Mouse (Mus musculus) myocyte (in vitro differentiated cells): ENCODE results near the gene 2410015M20Rik.

Source experiments
- CEBPB ChIP-seq: IDR thresholded peaks from 2 replicates; pipeline ENCODE4 v1.6.1; 2011; ENCODE audit warnings: mild to moderate bottlenecking, moderate library complexity; ENCODE audit not compliant: poor library complexity, insufficient read depth, severe bottlenecking
- E2F4 ChIP-seq: IDR thresholded peaks from one replicate; pipeline ENCODE4 v1.6.1; 2011; ENCODE audit warnings: mild to moderate bottlenecking, control low read depth, moderate library complexity; ENCODE audit not compliant: insufficient read depth
- MYOG ChIP-seq, 3 experiments: IDR thresholded peaks; one replicate each; pipeline ENCODE4 v1.6.1; 2011; ENCODE audit warnings: control low read depth in 2 of 3, low read depth in 2 of 3, mild to moderate bottlenecking in 2 of 3; ENCODE audit not compliant: insufficient read length in 2 of 3, control insufficient read depth in 1 of 3, insufficient read depth in 1 of 3
- POLR2A ChIP-seq: IDR thresholded peaks from one replicate; pipeline ENCODE4 v1.6.1; 2011; ENCODE audit warnings: low read depth, mild to moderate bottlenecking, control low read depth, moderate library complexity; ENCODE audit not compliant: insufficient read length
- POLR2AphosphoS2 ChIP-seq: IDR thresholded peaks from one replicate; pipeline ENCODE4 v1.6.1; 2011; ENCODE audit warnings: low read depth, control low read depth; ENCODE audit not compliant: insufficient read length
- REST ChIP-seq: IDR thresholded peaks from one replicate; pipeline ENCODE4 v1.6.1; 2011; ENCODE audit warnings: mild to moderate bottlenecking, control low read depth, moderate library complexity; ENCODE audit not compliant: insufficient read depth, insufficient read length
- SRF ChIP-seq: IDR thresholded peaks from one replicate; pipeline ENCODE4 v1.6.1; 2011; ENCODE audit warnings: low read depth; ENCODE audit not compliant: control insufficient read depth, insufficient read length

DNA sequence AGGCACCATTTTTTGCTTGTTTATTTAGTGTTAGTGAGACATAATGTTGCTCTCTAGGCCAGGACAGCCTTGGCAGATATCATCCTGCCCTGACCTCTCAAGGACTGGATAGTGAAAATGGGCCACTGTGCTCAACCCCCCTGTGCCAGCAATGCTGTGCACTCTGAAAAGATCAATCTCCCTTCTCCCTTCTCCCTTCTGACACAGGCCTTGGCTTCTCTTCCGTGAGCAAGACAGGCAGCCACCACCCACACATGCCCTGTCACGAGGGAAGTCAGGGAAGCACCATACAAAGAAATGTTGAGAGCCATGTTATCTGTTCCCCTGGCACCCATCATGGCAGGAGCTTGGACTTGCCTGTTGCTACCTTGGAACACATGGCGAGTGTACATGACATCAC lies 45.7 kb upstream of the 2410015M20Rik start:
- TF ChIP-seq POLR2A = no peak
- TF ChIP-seq POLR2AphosphoS2 = no peak
- TF ChIP-seq REST = no peak
- no peak for TF ChIP-seq E2F4
- TF ChIP-seq SRF = no peak
- TF ChIP-seq MYOG (IDR thresholded peaks at IDR 0.05; ENCODE audit: control insufficient read depth in 1 of 3, insufficient read depth in 1 of 3, insufficient read length in 2 of 3, low read depth in 2 of 3) = no peak
- TF ChIP-seq CEBPB = no peak
